Mouse (Mus musculus) neural tube, embryonic 13.5 days (tissue): ENCODE results near the gene Itpk1. TPM values are rescaled to one million over a fixed set of nuclear protein-coding genes. Genes with fewer than 3 reads are reported as not detected.
A peak's percentile ranks its signal among the peaks of the same experiment; 100 is the strongest.

Experiments
- ATAC-seq: fragments of 200-750 bp; cut with Nextera tagmentation; 2 replicates; pipeline ENCODE4 v1.8.0; 2017; ENCODE audit warnings: low read depth, mild to moderate bottlenecking, moderate TSS enrichment, moderate library complexity
- H3K27ac ChIP-seq: fragments of 300-500 bp; sonication (generic); replicated peaks from 2 replicates; pipeline ENCODE4 v1.5.1; 2015; ENCODE audit warnings: moderate library complexity, mild to moderate bottlenecking, inconsistent platforms
- H3K27me3 ChIP-seq: fragments of 300-500 bp; sonication (generic); 2 replicates; pipeline ENCODE4 v1.6.1; 2015; ENCODE audit warnings: mild to moderate bottlenecking, inconsistent platforms
- H3K36me3 ChIP-seq: fragments of 300-500 bp; sonication (generic); 2 replicates; pipeline ENCODE4 v1.6.1; 2015; ENCODE audit warnings: mild to moderate bottlenecking, inconsistent platforms
- H3K4me1 ChIP-seq: fragments of 300-500 bp; sonication (generic); replicated peaks from 2 replicates; pipeline ENCODE4 v1.6.1; 2015; ENCODE audit warnings: inconsistent platforms
- H3K4me2 ChIP-seq: fragments of 300-500 bp; sonication (generic); 2 replicates; pipeline ENCODE4 v1.6.1; 2015; ENCODE audit warnings: inconsistent platforms, mild to moderate bottlenecking, moderate library complexity
- H3K4me3 ChIP-seq: fragments of 300-500 bp; sonication (generic); 2 replicates; pipeline ENCODE4 v1.5.1; 2015; ENCODE audit warnings: mild to moderate bottlenecking, inconsistent platforms
- H3K9ac ChIP-seq: fragments of 300-500 bp; sonication (generic); 2 replicates; pipeline ENCODE4 v1.6.1; 2015; ENCODE audit warnings: moderate library complexity, mild to moderate bottlenecking, inconsistent platforms
- H3K9me3 ChIP-seq: fragments of 300-500 bp; sonication (generic); 2 replicates; pipeline ENCODE4 v1.6.1; 2016; ENCODE audit warnings: inconsistent platforms
- whole genome bisulfite sequencing: fragments of 180-500 bp; shearing (Covaris S2); methylation state at CpG from one replicate; pipeline ENCODE4 v1.1.7; 2015; 5-methylcytosine and 5-hydroxymethylcytosine counted together
- polyA plus RNA-seq: library from polyadenylated mRNA; unstranded; fragments of >200 nt; fragmentation: Nextera tagmentation; extraction: Ambion mirVana; gene quantifications from 2 replicates; pipeline ENCODE4 v1.2.1, GENCODE M21; 2015

Gene Itpk1
- polyA plus RNA-seq, 1 experiment from 2014 or later = 34.0 TPM

- no peaks in the 10 kb centered on the region for H3K27me3 ChIP-seq
- WGBS = 71% methylated on average over 7 of the region's 7 CpGs
- no peak overlapping the region for H3K4me3 ChIP-seq
- H3K9me3 ChIP-seq = no peaks in the 10 kb centered on the region
- peaks cover 44% of the 10 kb centered on the region for H3K36me3 ChIP-seq
- peak overlapping the region; percentile 47; the same call in 1 of the 2 replicates for H3K9ac ChIP-seq
- no peaks in the 10 kb centered on the region for H3K4me1 ChIP-seq
- no peak for ATAC-seq
- H3K27ac ChIP-seq = no peak overlapping the region
- H3K4me2 ChIP-seq = no peak overlapping the region
These were observed 131.7 kb downstream of the Itpk1 start for GRCm38 (mm10) chr12:102573036-102573435.

DNA sequence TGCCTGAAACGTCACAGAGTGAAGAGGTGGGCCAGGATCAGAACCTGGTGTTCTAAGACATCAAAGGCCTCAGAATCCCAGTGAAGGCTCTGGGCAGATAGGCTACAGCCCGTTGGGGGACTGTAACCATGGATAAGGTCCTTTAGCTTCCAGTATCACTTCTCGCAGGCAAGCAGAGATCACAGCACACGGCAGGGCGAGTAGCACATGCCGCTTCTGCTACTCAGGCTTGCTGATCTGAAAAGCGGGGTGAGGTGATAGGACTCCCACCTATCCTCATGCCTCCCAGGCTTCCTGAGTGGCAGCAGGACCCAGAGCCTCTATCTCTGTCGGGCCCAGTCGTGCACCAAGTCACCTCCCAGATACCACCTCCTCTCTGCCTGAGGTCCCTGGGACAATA is 133.1 kb downstream of the Itpk1 start:
- H3K9me3 ChIP-seq = no peaks in the 10 kb centered on the region
- no peak overlapping the region for H3K9ac ChIP-seq
- no peak overlapping the region for H3K4me2 ChIP-seq
- H3K4me1 ChIP-seq = no peaks in the 10 kb centered on the region
- no peak overlapping the region for H3K27ac ChIP-seq
- H3K36me3 ChIP-seq = peaks cover 36% of the 10 kb centered on the region; the same call in 1 of the 2 replicates
- WGBS = 90% methylated on average over 9 of the region's 9 CpGs
- H3K27me3 ChIP-seq = no peaks in the 10 kb centered on the region
- no peak for ATAC-seq
- no peak overlapping the region for H3K4me3 ChIP-seq

- Histone ChIP-seq H3K36me3 (peaks cover 36% of the 10 kb centered on the region; the same call in 1 of the 2 replicates), H3K9ac (no peak overlapping the region; the same call in 1 of the 2 replicates), H3K4me3 (no peak overlapping the region), H3K9me3 (no peaks in the 10 kb centered on the region), H3K4me1 (no peaks in the 10 kb centered on the region), H3K27me3 (no peaks in the 10 kb centered on the region), H3K4me2 (no peak overlapping the region), H3K27ac (no peak overlapping the region)
- WGBS = 79% methylated on average over 5 of the region's 5 CpGs
- no peak for ATAC-seq
These were observed 134.0 kb downstream of the Itpk1 start for GRCm38 (mm10) chr12:102570734-102571133.

DNA sequence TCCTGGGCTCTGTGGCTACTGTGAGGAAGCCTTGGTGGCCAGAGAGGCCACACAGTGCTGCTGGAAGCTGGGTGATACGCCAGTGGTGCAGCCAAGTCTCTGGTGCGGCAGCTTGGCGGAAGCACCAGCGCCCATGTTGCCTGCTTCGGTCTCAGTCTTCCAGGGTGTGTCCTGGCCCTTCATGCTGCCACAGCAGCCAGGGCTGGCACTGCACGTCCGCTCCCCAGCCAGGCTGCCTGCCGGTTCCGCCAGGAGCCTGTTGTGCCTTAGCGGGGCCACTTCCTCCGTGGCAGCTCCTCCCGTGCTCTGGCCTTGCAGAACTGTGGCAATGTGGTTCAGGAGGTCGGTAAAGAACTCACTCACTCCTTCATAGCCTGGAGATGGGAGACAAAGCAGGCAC is 134.6 kb downstream of the Itpk1 start:
- Histone ChIP-seq H3K4me2 (no peak overlapping the region), H3K9me3 (no peaks in the 10 kb centered on the region), H3K9ac (no peak overlapping the region), H3K36me3 (peaks cover 36% of the 10 kb centered on the region; the same call in 1 of the 2 replicates), H3K4me1 (no peaks in the 10 kb centered on the region), H3K27ac (no peak overlapping the region), H3K4me3 (no peak overlapping the region), H3K27me3 (no peaks in the 10 kb centered on the region)
- WGBS = 90% methylated on average over 13 of the region's 13 CpGs
- no peak for ATAC-seq

DNA sequence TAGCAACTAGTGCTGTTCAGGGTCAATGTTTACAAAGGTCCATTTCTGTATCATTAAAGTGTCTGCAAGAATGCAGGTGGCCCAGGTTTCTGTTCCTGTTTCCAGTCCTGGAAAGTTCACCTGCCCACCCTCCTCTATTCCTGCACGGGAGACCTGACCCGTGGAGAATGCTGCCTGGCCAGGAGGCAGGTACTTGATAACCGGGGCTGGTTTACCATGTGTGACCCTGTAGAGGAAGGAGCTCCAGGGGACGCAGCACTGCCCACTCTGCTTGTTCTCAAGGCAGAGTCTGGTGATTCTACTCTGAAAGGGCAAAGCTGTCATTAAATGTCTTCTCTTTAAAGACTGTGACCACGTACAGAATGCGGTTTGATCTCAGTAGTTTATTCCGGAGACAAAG is 136.5 kb downstream of the Itpk1 start:
- no peak for ATAC-seq
- 75% methylated on average over 7 of the region's 7 CpGs for WGBS
- no peak overlapping the region for H3K4me2 ChIP-seq
- H3K4me1 ChIP-seq = no peaks in the 10 kb centered on the region
- H3K27ac ChIP-seq = no peak overlapping the region
- H3K27me3 ChIP-seq = no peaks in the 10 kb centered on the region
- no peaks in the 10 kb centered on the region for H3K9me3 ChIP-seq
- H3K36me3 ChIP-seq = peaks cover 37% of the 10 kb centered on the region; the same call in 1 of the 2 replicates
- H3K9ac ChIP-seq = no peak overlapping the region
- H3K4me3 ChIP-seq = no peak overlapping the region

GRCm38 (mm10) chr12:102566951-102567350 is 137.8 kb downstream of the Itpk1 start:
- WGBS = 80% methylated on average over 2 of the region's 2 CpGs
- Histone ChIP-seq H3K36me3 (peaks cover 33% of the 10 kb centered on the region), H3K9me3 (no peaks in the 10 kb centered on the region), H3K9ac (no peak overlapping the region), H3K4me3 (no peak overlapping the region), H3K27ac (no peak overlapping the region), H3K27me3 (no peaks in the 10 kb centered on the region), H3K4me2 (no peak overlapping the region), H3K4me1 (no peaks in the 10 kb centered on the region)
- no peak for ATAC-seq

- Histone ChIP-seq H3K4me3 (no peak overlapping the region), H3K27ac (no peak overlapping the region), H3K4me1 (0 out of 2 replicates have a peak, but pooled peaks cover 5% of the 10 kb centered on the region), H3K9ac (no peak overlapping the region), H3K36me3 (peaks cover 40% of the 10 kb centered on the region), H3K27me3 (no peaks in the 10 kb centered on the region), H3K9me3 (no peaks in the 10 kb centered on the region), H3K4me2 (no peak overlapping the region)
- no peak for ATAC-seq
- WGBS = 85% methylated on average over 6 of the region's 6 CpGs
These were observed 139.6 kb downstream of the Itpk1 start for GRCm38 (mm10) chr12:102565086-102565485.

- Histone ChIP-seq H3K27ac (no peak overlapping the region), H3K36me3 (peaks cover 25% of the 10 kb centered on the region), H3K27me3 (peaks cover 15% of the 10 kb centered on the region), H3K4me3 (no peak overlapping the region), H3K9me3 (no peaks in the 10 kb centered on the region), H3K4me2 (no peak overlapping the region), H3K4me1 (peaks cover 24% of the 10 kb centered on the region), H3K9ac (no peak overlapping the region)
- 89% methylated on average over 5 of the region's 5 CpGs for WGBS
- no peak for ATAC-seq
These were observed 147.4 kb downstream of the Itpk1 start for GRCm38 (mm10) chr12:102557372-102557771.

GRCm38 (mm10) chr12:102555850-102556249 is 148.9 kb downstream of the Itpk1 start:
- Histone ChIP-seq H3K4me1 (peaks cover 34% of the 10 kb centered on the region), H3K4me3 (peak overlapping the region; percentile 79), H3K4me2 (peak overlapping the region; percentile 79), H3K9me3 (no peaks in the 10 kb centered on the region), H3K27me3 (peaks cover 15% of the 10 kb centered on the region), H3K27ac (peak overlapping the region; percentile 89), H3K9ac (peak overlapping the region; percentile 85), H3K36me3 (peaks cover 15% of the 10 kb centered on the region)
- ATAC-seq = no peak; the same call in 1 of the 2 replicates
- WGBS = 44% methylated on average over 3 of the region's 3 CpGs

DNA sequence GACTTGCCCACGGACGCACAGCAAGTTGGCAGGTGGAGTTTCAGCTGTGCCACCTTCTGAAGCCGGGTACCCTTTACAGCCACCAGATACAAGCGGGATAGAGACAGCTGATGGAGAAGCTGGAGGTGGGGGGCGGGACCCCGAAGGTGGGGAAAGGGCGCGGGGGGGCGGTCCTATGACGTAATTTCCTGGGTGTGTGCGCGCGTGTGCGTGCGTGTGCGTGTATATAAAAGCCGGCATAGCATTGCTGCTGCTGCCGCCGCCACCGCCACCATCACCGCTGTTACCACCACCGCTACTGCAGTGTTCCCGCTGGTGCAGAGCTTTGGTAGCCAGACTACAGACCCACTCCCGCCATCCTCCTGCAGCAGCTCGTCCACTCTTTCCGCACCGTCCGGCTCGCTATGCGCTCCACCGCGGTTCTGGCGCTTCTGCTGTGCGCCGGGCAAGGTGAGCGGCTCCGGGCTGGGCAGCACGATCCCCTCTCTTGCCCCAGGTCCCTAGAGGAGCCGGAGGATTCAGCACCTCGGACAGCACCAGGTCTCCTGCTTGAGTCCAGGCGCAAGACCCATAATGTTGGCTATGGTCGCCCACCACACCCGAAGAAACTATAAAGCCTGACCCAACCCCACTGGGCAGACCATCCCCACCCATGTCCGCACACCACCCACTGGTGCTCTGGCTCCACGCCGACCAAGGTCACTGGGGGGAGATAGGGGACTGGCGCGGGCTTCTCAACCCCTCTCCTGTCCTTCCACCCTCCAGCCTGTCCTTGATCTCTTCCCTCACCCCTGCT is 149.8 kb downstream of the Itpk1 start, which contains the start of gene Chga:
Gene Chga (plus strand): TSS at position 249 of the 796 bp plus-strand sequence.
- ATAC-seq = peak; percentile 85

DNA sequence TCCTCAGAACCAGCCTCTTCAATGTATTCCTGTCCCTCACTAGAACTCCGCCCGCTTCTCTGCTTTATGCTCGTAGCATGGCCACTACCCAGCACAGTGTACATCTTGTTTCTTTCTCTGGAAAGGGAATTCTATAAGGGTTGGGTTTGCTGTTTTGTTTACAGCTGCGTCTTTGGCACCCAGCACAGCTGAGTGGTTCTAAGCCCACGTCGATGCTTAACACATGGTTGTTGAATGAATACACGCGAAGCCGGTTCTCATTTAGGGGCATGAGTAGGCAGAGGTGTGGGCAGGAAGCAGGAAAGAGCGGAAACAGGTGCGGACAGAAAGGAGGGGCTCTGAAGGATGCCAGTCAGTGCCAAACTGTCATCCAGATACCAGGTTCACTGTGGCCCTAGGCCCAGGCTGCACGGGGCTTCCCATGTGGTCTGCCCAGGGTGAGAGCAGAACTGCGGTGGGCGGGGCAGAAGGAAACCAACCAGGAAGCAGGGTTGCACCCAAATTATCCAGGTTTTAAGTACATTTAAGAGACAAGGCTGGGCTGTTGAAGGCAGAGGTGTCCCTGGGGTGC is 150.9 kb downstream of the Itpk1 start:
- Histone ChIP-seq H3K9ac (no peak overlapping the region), H3K27ac (no peak overlapping the region; the same call in 1 of the 2 replicates), H3K36me3 (peaks cover 9% of the 10 kb centered on the region), H3K4me1 (peaks cover 37% of the 10 kb centered on the region), H3K27me3 (peaks cover 15% of the 10 kb centered on the region), H3K4me3 (peak overlapping the region; percentile 79), H3K9me3 (no peaks in the 10 kb centered on the region), H3K4me2 (peak overlapping the region; percentile 79)
- WGBS = 76% methylated on average over 14 of the region's 14 CpGs
- ATAC-seq = peak; percentile 8; the same call in 1 of the 2 replicates

More for the DNA sequence above, 149.8 kb downstream of the Itpk1 start, which contains the start of gene Chga:
- peaks cover 37% of the 10 kb centered on the region for H3K4me1 ChIP-seq
- peak within 1 kb of the TSS; percentile 79 for H3K4me3 ChIP-seq
- no peaks in the 10 kb centered on the region for H3K9me3 ChIP-seq
- H3K9ac ChIP-seq = peak within 1 kb of the TSS; percentile 85
- H3K36me3 ChIP-seq = peaks cover 15% of the 10 kb centered on the region
- H3K4me2 ChIP-seq = peak within 1 kb of the TSS; percentile 79
- 2% methylated on average over 46 of the region's 48 CpGs for WGBS
- H3K27me3 ChIP-seq = peaks cover 15% of the 10 kb centered on the region
- H3K27ac ChIP-seq = peak within 1 kb of the TSS; percentile 89

DNA sequence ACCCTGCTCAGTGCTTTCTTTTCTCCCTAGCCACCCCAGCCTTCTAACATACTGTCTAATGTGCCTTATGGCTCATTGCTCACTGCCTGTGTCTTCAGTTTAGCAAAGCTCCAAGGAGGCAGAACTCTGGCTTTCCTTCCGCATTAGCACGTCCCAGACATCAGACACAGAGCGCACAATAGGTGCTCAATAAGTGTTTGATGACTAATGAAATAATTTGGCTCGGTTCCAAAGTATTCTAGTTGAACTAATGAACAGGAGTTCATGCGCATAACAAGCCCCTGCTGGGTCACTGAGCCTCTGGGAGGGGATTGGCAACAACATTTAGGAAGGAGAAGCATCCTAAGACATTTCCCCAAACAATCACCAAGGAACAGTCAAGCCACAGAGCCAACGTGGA is 152.7 kb downstream of the Itpk1 start:
- ATAC-seq = no peak
- Histone ChIP-seq H3K36me3 (no peaks in the 10 kb centered on the region), H3K9ac (no peak overlapping the region), H3K27me3 (peaks cover 15% of the 10 kb centered on the region), H3K4me3 (no peak overlapping the region), H3K9me3 (no peaks in the 10 kb centered on the region), H3K4me1 (peaks cover 37% of the 10 kb centered on the region), H3K27ac (peak overlapping the region; percentile 34), H3K4me2 (no peak overlapping the region)
- WGBS = 52% methylated on average over 6 of the region's 6 CpGs
